Mouse (Mus musculus) kidney, adult 2 months (tissue): Measurements from ENCODE around the gene AU022252.

Experiments
- CTCF ChIP-seq: fragments of 200-500 bp; conservative IDR thresholded peaks from 2 replicates; pipeline ENCODE4 v1.5.1; 2011; ENCODE audit warnings: low read depth, mild to moderate bottlenecking, control low read depth, low read length, moderate library complexity, mixed read lengths; ENCODE audit not compliant: insufficient read depth, insufficient read length
- POLR2A ChIP-seq: fragments of 200-500 bp; IDR thresholded peaks from one replicate; pipeline ENCODE4 v1.6.1; 2011; ENCODE audit warnings: low read depth, low read length, control low read depth

DNA sequence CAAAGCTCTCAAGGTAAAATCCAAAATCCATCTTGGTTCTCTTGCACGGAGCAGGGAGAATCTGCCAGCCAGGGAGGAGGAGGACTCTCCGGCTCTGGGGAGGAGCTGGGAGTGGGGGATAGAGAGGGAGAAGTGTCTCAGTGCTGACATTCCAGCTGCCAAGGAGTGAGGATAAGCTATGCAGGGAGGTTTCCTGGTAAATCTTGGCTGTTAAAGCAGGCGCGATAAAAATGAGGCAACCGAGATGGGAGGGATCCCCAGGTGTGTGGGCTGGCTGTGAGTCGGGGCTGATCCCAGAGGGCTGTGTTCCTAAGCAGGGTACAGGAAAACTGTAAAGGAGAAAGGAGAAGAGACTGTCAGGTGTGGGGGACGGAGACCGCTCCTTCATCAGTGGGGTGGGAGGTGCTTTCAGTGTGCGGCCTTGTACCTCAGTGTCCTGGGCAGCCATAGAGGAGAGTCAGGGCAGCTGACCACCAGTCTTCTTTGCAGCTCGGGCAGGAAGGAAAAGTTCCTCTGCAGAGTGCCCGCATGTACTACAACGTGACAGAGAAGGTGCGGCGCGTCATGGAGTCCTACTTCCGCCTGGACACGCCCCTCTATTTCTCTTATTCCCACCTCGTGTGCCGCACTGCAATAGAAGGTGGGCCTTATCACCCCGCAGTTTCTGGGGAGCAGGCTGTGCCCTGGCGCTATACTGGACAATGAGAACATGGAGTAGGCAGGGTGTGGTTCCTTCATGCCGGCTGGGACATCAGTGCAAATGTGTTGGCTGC is 12.1 kb upstream of the AU022252 start:
- no peak for TF ChIP-seq CTCF
- TF ChIP-seq POLR2A = no peak
